Mouse (Mus musculus) naive thymus-derived CD4-positive, alpha-beta T cell, adult 5 months (primary cell): ENCODE measurements around the gene Asb16. TPM values are rescaled to one million over a fixed set of nuclear protein-coding genes. Genes with fewer than 3 reads are reported as not detected.

ENCODE experiments used
- polyA plus RNA-seq: library from polyadenylated mRNA; unstranded; fragments of 100-300 nt; shearing (Covaris generic); gene quantifications from one replicate; pipeline ENCODE4 v1.2.1, GENCODE M21; 2017

Asb16 gene
- not detected for polyA plus RNA-seq

DNA sequence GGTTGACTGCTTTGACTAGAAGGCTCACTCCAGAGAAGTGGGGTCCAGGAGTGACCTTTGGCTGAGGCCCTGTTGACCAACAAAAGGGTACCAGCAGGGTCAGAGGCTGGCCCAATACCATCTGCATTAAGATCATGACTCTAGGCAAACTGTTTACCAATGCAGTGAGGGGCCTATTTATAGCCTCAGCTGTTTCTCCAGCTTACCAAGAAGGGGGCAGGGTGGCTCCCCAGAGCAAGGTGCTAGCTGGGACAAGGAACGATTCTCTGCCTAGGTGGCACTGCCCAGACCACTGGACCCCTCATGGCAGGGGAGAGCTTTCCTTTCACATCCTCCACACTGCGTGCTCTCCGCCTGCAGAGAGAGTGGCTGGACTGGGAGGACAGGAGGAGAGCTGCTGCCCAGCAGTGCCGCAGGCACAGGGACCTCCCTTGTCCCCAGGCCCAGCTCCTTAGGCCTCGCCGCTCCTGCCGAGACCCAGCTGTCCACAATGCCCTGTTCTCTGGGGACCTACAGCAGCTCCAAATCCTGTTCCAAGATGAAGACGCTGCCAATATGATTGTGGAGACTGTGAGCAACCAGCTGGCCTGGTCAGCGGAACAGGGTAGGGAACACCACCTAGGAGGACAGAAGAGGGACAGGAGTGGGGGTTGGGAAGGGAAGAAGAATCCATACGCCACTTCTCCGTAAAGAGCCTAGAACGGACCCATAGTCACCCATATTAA is at the start of gene Asb16:
TSS of gene Asb16 (plus strand) at position 224 of the 725 bp plus-strand sequence.

DNA sequence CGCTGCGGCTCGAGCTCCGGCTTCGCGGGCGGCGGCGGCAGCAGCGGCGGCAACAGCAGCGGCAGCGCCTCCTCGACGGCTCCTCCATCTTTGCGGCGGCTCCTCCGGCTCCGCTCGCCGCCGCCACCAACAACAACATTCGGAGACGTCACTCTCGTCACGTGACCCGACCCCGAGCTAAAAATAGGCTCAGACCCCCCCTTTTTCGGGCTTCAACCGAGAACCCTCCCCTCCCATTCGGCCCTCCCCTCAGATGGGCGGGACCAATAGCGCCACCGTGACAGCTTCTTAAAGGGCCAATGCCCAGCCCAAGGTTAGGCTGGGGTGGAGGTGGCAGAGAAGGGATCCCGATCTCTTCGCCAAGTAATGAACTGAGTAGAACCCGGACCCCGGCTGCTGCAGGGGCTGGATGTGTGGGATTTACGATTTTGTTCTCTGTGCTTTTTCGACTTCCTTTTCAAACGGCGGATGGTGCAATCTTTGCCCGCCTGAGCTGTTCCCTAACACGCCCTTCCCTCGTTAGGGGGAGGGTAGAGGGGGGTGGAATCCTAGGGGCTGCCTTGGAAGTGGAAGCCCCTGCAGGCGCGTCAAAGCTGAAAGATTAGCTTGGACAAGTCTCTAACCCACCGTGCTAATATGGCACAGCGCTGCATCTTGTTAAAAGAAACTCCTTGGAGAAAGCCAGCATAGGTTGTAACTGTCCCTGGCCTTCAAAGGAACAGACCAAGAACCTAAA is 38.4 kb upstream of the Asb16 start, which contains the start of gene Hdac5:
TSS of gene Hdac5 (minus strand) at position 161 of the 736 bp plus-strand sequence.

GRCm38 (mm10) chr11:102248630-102249230 is 19.8 kb upstream of the Asb16 start, which contains the start of gene BC030867:
Gene BC030867, plus strand, starts transcription at chr11:102248882.

GRCm38 (mm10) chr11:102284501-102285094 is 16.1 kb downstream of the Asb16 start, which contains the start of gene Tmub2:
Gene Tmub2, plus strand, starts transcription at chr11:102284931.

DNA sequence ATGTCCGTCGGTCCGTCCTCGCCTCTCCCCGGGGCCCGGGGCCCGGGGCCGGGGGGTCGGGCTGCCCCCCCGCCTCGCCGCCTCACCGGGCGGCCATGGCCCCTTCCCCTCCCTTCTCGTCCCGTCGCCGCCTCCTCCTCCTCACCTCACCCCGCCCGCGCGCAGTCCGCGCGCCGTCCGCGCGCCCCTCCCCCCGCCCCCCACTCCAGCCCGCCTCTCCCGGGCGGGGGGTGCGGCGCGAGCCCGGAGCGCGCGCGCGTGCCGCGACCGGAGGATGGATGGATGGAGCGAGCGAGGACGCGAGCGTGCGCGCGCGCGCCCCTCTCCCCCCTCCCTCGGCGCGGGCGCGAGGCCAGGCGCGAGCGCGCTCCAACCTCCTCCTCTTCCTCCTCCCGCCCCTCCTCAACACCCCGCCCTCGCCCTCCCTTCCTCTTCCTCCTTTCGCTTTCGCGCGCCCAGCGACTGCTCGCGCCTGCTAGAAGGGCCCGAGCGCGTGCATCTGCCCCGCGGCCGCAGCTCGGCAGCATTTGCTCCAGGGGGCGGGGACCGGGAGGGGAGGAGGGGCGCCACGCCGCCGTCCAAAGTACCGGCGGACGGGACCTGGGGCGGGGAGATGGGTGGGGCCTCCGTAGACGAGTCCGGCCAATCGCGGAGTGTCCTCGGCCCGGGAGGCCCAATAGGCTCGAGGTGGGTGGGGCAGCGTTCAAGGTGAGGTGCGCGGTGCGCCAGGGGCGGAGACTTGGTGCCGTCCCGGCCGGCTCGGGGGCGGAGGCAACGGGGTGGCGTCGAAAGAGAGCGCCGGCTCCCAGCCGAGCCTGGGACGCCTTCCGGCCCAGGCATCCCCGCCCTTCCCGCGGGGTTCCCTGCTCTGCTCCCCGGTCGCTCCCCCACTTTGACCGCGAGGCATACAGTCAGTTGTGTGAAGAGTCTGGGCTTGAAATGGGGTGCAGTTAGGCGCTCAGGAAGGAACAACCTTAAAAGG is 28.2 kb downstream of the Asb16 start, which contains the start of gene Atxn7l3:
TSS of gene Atxn7l3 (minus strand) at position 141 of the 982 bp plus-strand sequence.

DNA sequence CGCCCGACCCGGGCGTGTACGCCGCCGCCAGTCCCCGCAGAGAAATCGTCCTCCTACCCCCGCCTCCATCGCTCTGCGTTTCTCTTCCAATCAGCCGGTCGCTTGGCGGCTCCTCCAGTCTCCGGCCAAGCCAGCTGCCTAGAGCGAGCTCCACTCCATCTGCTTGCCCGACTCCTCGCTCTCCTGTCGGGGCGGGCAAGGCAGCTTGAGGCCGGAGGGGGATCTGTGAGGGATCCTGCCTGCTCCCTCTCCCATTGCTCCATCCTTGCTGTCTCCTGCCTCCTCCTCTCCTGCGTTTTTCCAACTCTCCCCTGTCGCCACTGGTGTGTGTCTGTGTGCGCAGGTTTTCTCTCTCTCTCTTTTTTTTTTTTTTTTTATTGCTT is 50.9 kb downstream of the Asb16 start, which contains the start of gene Ubtf:
TSS of gene Ubtf (minus strand) at position 333 of the 383 bp plus-strand sequence.

Other genes starting within 250 kb of the Asb16 start
- 0.12 TPM for gene Mpp3, start 240.3 kb upstream of the Asb16 start, polyA plus RNA-seq
- not detected for gene Cd300lg, start 227.2 kb upstream of the Asb16 start, polyA plus RNA-seq
- gene Mpp2, start 180.2 kb upstream of the Asb16 start, polyA plus RNA-seq, result 0.80 TPM
- gene Ppy, start 167.4 kb upstream of the Asb16 start, polyA plus RNA-seq, result not detected
- not detected for gene Pyy, start 160.9 kb upstream of the Asb16 start, polyA plus RNA-seq
- not detected for gene Nags, start 123.2 kb upstream of the Asb16 start, polyA plus RNA-seq
- 3.7 TPM for gene Tmem101, start 112.3 kb upstream of the Asb16 start, polyA plus RNA-seq
- gene Lsm12, start 83.4 kb upstream of the Asb16 start, polyA plus RNA-seq, result 106 TPM
- gene G6pc3, start 79.1 kb upstream of the Asb16 start, polyA plus RNA-seq, result 28.8 TPM
- gene Hdac5, start 38.6 kb upstream of the Asb16 start, polyA plus RNA-seq, result 77.9 TPM
- gene BC030867, start 19.9 kb upstream of the Asb16 start, polyA plus RNA-seq, result not detected
- gene Tmub2, start 16.2 kb downstream of the Asb16 start, polyA plus RNA-seq, result 48.9 TPM
- gene Atxn7l3, start 27.9 kb downstream of the Asb16 start, polyA plus RNA-seq, result 21.2 TPM
- 118 TPM for gene Ubtf, start 51.0 kb downstream of the Asb16 start, polyA plus RNA-seq
- gene Slc4a1, start 97.5 kb downstream of the Asb16 start, polyA plus RNA-seq, result not detected
- gene Rundc3a, start 124.7 kb downstream of the Asb16 start, polyA plus RNA-seq, result 4.2 TPM
- gene Slc25a39, start 139.2 kb downstream of the Asb16 start, polyA plus RNA-seq, result 46.0 TPM
- gene Grn, start 161.6 kb downstream of the Asb16 start, polyA plus RNA-seq, result 11.8 TPM
- not detected for gene Fam171a2, start 178.9 kb downstream of the Asb16 start, polyA plus RNA-seq
- 2.0 TPM for gene Itga2b, start 201.4 kb downstream of the Asb16 start, polyA plus RNA-seq